Mouse (Mus musculus) kidney, adult 9 months (tissue): ENCODE measurements around the gene Cep131.

Experiments used
- DNase-seq: peaks from one replicate; pipeline ENCODE4 v3.0.0; 2022

The Cep131 gene

GRCm38 (mm10) chr11:120092817-120093591 is 6.4 kb upstream of the Cep131 start:
- no peak for DNase-seq

GRCm38 (mm10) chr11:120090661-120091060 is 4.0 kb upstream of the Cep131 start:
- no peak for DNase-seq

GRCm38 (mm10) chr11:120085891-120086627 is 568 bp downstream of the Cep131 start:
- DNase-seq: peak; percentile 23

GRCm38 (mm10) chr11:120080282-120080681 is 6.3 kb downstream of the Cep131 start:
- no peak for DNase-seq

- no peak for DNase-seq
Observed at GRCm38 (mm10) chr11:120076191-120076590, 10.4 kb downstream of the Cep131 start.

GRCm38 (mm10) chr11:120072986-120073647 is 13.5 kb downstream of the Cep131 start:
- no peak for DNase-seq

- no peak for DNase-seq
Observed at GRCm38 (mm10) chr11:120071731-120072320, 14.8 kb downstream of the Cep131 start.

- DNase-seq: no peak
Observed at GRCm38 (mm10) chr11:120071065-120071464, 15.6 kb downstream of the Cep131 start.

- no peak for DNase-seq
Observed at GRCm38 (mm10) chr11:120070286-120070930, 16.2 kb downstream of the Cep131 start.

GRCm38 (mm10) chr11:120069261-120069660 is 17.4 kb downstream of the Cep131 start:
- DNase-seq: no peak

- DNase-seq: no peak
Observed at GRCm38 (mm10) chr11:120067834-120068233, 18.8 kb downstream of the Cep131 start.

- peak; percentile 63 for DNase-seq
Observed at GRCm38 (mm10) chr11:120065291-120065690, 21.3 kb downstream of the Cep131 start.

- no peak for DNase-seq
Observed at GRCm38 (mm10) chr11:120064668-120065040, 22.0 kb downstream of the Cep131 start.

GRCm38 (mm10) chr11:120064006-120064667 is 22.5 kb downstream of the Cep131 start:
- no peak for DNase-seq

GRCm38 (mm10) chr11:120063326-120063725 is 23.3 kb downstream of the Cep131 start:
- no peak for DNase-seq

- no peak for DNase-seq
Observed at GRCm38 (mm10) chr11:120060634-120061033, 26.0 kb downstream of the Cep131 start.

GRCm38 (mm10) chr11:120055953-120056732 is 30.5 kb downstream of the Cep131 start:
- no peak for DNase-seq

- DNase-seq: no peak
Observed at GRCm38 (mm10) chr11:120053846-120054245, 32.8 kb downstream of the Cep131 start.

- peak; percentile 38 for DNase-seq
Observed at GRCm38 (mm10) chr11:120052274-120052673, 34.4 kb downstream of the Cep131 start.

GRCm38 (mm10) chr11:120051124-120051811 is 35.4 kb downstream of the Cep131 start:
- DNase-seq: no peak

GRCm38 (mm10) chr11:120049067-120049466 is 37.6 kb downstream of the Cep131 start:
- DNase-seq: peak; percentile 41
